Mouse (Mus musculus): Measurements from ENCODE around the gene Nr1h3. TPM values are rescaled to one million over a fixed set of nuclear protein-coding genes. Genes with fewer than 3 reads are reported as not detected.

Nr1h3 gene
- polyA plus RNA-seq, 1 experiment from 2014 or later: 0.91 TPM

GRCm38 (mm10) chr2:91148101-91148500 is 54.5 kb downstream of the Nr1h3 start:
- H3K4me1 ChIP-seq (ENCODE audit: control insufficient read depth, insufficient read depth, low read length): no peaks in the 10 kb centered on the region
- no peak for DNase-seq (ENCODE audit: low spot score)
- no peaks in the 10 kb centered on the region for H3K27me3 ChIP-seq (ENCODE audit: control insufficient read depth, insufficient read depth, low read length)
- H3K9me3 ChIP-seq (replicated peaks; ENCODE audit: control insufficient read depth, low read length): no peaks in the 10 kb centered on the region
- no peak overlapping the region for H3K4me2 ChIP-seq (ENCODE audit: low read depth, low read length)
- no peak for ATAC-seq (replicated peaks; ENCODE audit: insufficient number of reproducible peaks, low FRiP score, low TSS enrichment, low read depth)
- no peak overlapping the region for H3K27ac ChIP-seq (replicated peaks; ENCODE audit: low read depth, low read length)
- no peaks in the 10 kb centered on the region for H3K36me3 ChIP-seq (replicated peaks; ENCODE audit: control insufficient read depth, insufficient read depth, low read depth, low read length)
- no peak overlapping the region for H3K9ac ChIP-seq (replicated peaks; ENCODE audit: low read length)
- no peak overlapping the region for H3K4me3 ChIP-seq (ENCODE audit: low read depth, low read length)

GRCm38 (mm10) chr2:91143401-91143800 is 59.2 kb downstream of the Nr1h3 start:
- DNase-seq (ENCODE audit: low spot score) (no peak), ATAC-seq (replicated peaks; ENCODE audit: insufficient number of reproducible peaks, low FRiP score, low TSS enrichment, low read depth) (no peak)
- H3K27ac ChIP-seq (replicated peaks; ENCODE audit: low read depth, low read length): no peak overlapping the region
- H3K4me3 ChIP-seq (ENCODE audit: low read depth, low read length): no peak overlapping the region
- H3K4me1 ChIP-seq (ENCODE audit: control insufficient read depth, insufficient read depth, low read length): no peaks in the 10 kb centered on the region
- no peaks in the 10 kb centered on the region for H3K27me3 ChIP-seq (ENCODE audit: control insufficient read depth, insufficient read depth, low read length)
- no peaks in the 10 kb centered on the region for H3K36me3 ChIP-seq (replicated peaks; ENCODE audit: control insufficient read depth, insufficient read depth, low read depth, low read length)
- no peak overlapping the region for H3K4me2 ChIP-seq (ENCODE audit: low read depth, low read length)
- no peak overlapping the region for H3K9ac ChIP-seq (replicated peaks; ENCODE audit: low read length)
- no peaks in the 10 kb centered on the region for H3K9me3 ChIP-seq (replicated peaks; ENCODE audit: control insufficient read depth, low read length)
- WGBS: 96% methylated on average over 11 of the region's 11 CpGs

GRCm38 (mm10) chr2:91142920-91143319 is 59.7 kb downstream of the Nr1h3 start:
- DNase-seq (ENCODE audit: low spot score): no peak
- H3K9ac ChIP-seq (replicated peaks; ENCODE audit: low read length): no peak overlapping the region
- 89% methylated on average over 6 of the region's 6 CpGs for WGBS
- ATAC-seq (replicated peaks; ENCODE audit: insufficient number of reproducible peaks, low FRiP score, low TSS enrichment, low read depth): no peak
- H3K27me3 ChIP-seq (ENCODE audit: control insufficient read depth, insufficient read depth, low read length): no peaks in the 10 kb centered on the region
- H3K4me1 ChIP-seq (ENCODE audit: control insufficient read depth, insufficient read depth, low read length): no peaks in the 10 kb centered on the region
- H3K27ac ChIP-seq (replicated peaks; ENCODE audit: low read depth, low read length): no peak overlapping the region
- no peak overlapping the region for H3K4me2 ChIP-seq (ENCODE audit: low read depth, low read length)
- H3K36me3 ChIP-seq (replicated peaks; ENCODE audit: control insufficient read depth, insufficient read depth, low read depth, low read length): no peaks in the 10 kb centered on the region; the same call in 1 of the 2 replicates
- no peaks in the 10 kb centered on the region for H3K9me3 ChIP-seq (replicated peaks; ENCODE audit: control insufficient read depth, low read length)
- H3K4me3 ChIP-seq (ENCODE audit: low read depth, low read length): no peak overlapping the region

GRCm38 (mm10) chr2:91139764-91140163 is 62.9 kb downstream of the Nr1h3 start:
- Histone ChIP-seq H3K9me3 (replicated peaks; ENCODE audit: control insufficient read depth, low read length) (no peaks in the 10 kb centered on the region), H3K9ac (replicated peaks; ENCODE audit: low read length) (no peak overlapping the region), H3K36me3 (replicated peaks; ENCODE audit: control insufficient read depth, insufficient read depth, low read depth, low read length) (no peaks in the 10 kb centered on the region; the same call in 1 of the 2 replicates), H3K27ac (replicated peaks; ENCODE audit: low read depth, low read length) (no peak overlapping the region), H3K27me3 (ENCODE audit: control insufficient read depth, insufficient read depth, low read length) (no peaks in the 10 kb centered on the region), H3K4me1 (ENCODE audit: control insufficient read depth, insufficient read depth, low read length) (no peaks in the 10 kb centered on the region), H3K4me2 (ENCODE audit: low read depth, low read length) (no peak overlapping the region), H3K4me3 (ENCODE audit: low read depth, low read length) (no peak overlapping the region)
- ATAC-seq (replicated peaks; ENCODE audit: insufficient number of reproducible peaks, low FRiP score, low TSS enrichment, low read depth): no peak
- no peak for DNase-seq (ENCODE audit: low spot score)
- 71% methylated on average over 8 of the region's 8 CpGs for WGBS

GRCm38 (mm10) chr2:91139311-91139710 is 63.3 kb downstream of the Nr1h3 start:
- no peaks in the 10 kb centered on the region; the same call in 1 of the 2 replicates for H3K36me3 ChIP-seq (replicated peaks; ENCODE audit: control insufficient read depth, insufficient read depth, low read depth, low read length)
- no peaks in the 10 kb centered on the region for H3K9me3 ChIP-seq (replicated peaks; ENCODE audit: control insufficient read depth, low read length)
- WGBS: 68% methylated on average over 5 of the region's 5 CpGs
- ATAC-seq (replicated peaks; ENCODE audit: insufficient number of reproducible peaks, low FRiP score, low TSS enrichment, low read depth) (no peak), DNase-seq (ENCODE audit: low spot score) (no peak)
- H3K27me3 ChIP-seq (ENCODE audit: control insufficient read depth, insufficient read depth, low read length): no peaks in the 10 kb centered on the region
- no peak overlapping the region for H3K4me2 ChIP-seq (ENCODE audit: low read depth, low read length)
- no peaks in the 10 kb centered on the region for H3K4me1 ChIP-seq (ENCODE audit: control insufficient read depth, insufficient read depth, low read length)
- H3K9ac ChIP-seq (replicated peaks; ENCODE audit: low read length): no peak overlapping the region
- no peak overlapping the region for H3K27ac ChIP-seq (replicated peaks; ENCODE audit: low read depth, low read length)
- H3K4me3 ChIP-seq (ENCODE audit: low read depth, low read length): no peak overlapping the region

GRCm38 (mm10) chr2:91137481-91137880 is 65.2 kb downstream of the Nr1h3 start:
- ATAC-seq (replicated peaks; ENCODE audit: insufficient number of reproducible peaks, low FRiP score, low TSS enrichment, low read depth) (no peak), DNase-seq (ENCODE audit: low spot score) (no peak)
- 84% methylated on average over 6 of the region's 6 CpGs for WGBS
- no peak overlapping the region for H3K4me3 ChIP-seq (ENCODE audit: low read depth, low read length)
- H3K27me3 ChIP-seq (ENCODE audit: control insufficient read depth, insufficient read depth, low read length): no peaks in the 10 kb centered on the region
- no peak overlapping the region for H3K4me2 ChIP-seq (ENCODE audit: low read depth, low read length)
- H3K9ac ChIP-seq (replicated peaks; ENCODE audit: low read length): no peak overlapping the region
- H3K27ac ChIP-seq (replicated peaks; ENCODE audit: low read depth, low read length): no peak overlapping the region
- H3K36me3 ChIP-seq (replicated peaks; ENCODE audit: control insufficient read depth, insufficient read depth, low read depth, low read length): no peaks in the 10 kb centered on the region; the same call in 1 of the 2 replicates
- no peaks in the 10 kb centered on the region for H3K4me1 ChIP-seq (ENCODE audit: control insufficient read depth, insufficient read depth, low read length)
- no peaks in the 10 kb centered on the region for H3K9me3 ChIP-seq (replicated peaks; ENCODE audit: control insufficient read depth, low read length)

GRCm38 (mm10) chr2:91136513-91137412 is 65.9 kb downstream of the Nr1h3 start:
- no peak overlapping the region; the same call in 1 of the 2 replicates for H3K9ac ChIP-seq (replicated peaks; ENCODE audit: low read length)
- H3K4me1 ChIP-seq (ENCODE audit: control insufficient read depth, insufficient read depth, low read length): no peaks in the 10 kb centered on the region
- DNase-seq (ENCODE audit: low spot score): no peak
- no peak overlapping the region for H3K4me2 ChIP-seq (ENCODE audit: low read depth, low read length)
- no peaks in the 10 kb centered on the region; the same call in 1 of the 2 replicates for H3K36me3 ChIP-seq (replicated peaks; ENCODE audit: control insufficient read depth, insufficient read depth, low read depth, low read length)
- no peaks in the 10 kb centered on the region for H3K27me3 ChIP-seq (ENCODE audit: control insufficient read depth, insufficient read depth, low read length)
- no peaks in the 10 kb centered on the region for H3K9me3 ChIP-seq (replicated peaks; ENCODE audit: control insufficient read depth, low read length)
- 88% methylated on average over 11 of the region's 11 CpGs for WGBS
- no peak overlapping the region for H3K27ac ChIP-seq (replicated peaks; ENCODE audit: low read depth, low read length)
- H3K4me3 ChIP-seq (ENCODE audit: low read depth, low read length): no peak overlapping the region
- no peak for ATAC-seq (replicated peaks; ENCODE audit: insufficient number of reproducible peaks, low FRiP score, low TSS enrichment, low read depth)
